Mouse (Mus musculus) ES-Bruce4 (cell line): ENCODE measurements at regions not wholly inside any gene's neighbourhood (a gene's known extent, or its start where the extent isn't known, plus 50 kb on each side); places are given as distances from the start of the nearest gene placed in this dataset.

Experiments used
- CTCF ChIP-seq: IDR thresholded peaks from one replicate; pipeline ENCODE4 v1.8.1; 2011; ENCODE audit warnings: low read depth, low read length
- EP300 ChIP-seq: IDR thresholded peaks from 2 replicates; pipeline ENCODE4 v1.6.1; 2011; ENCODE audit warnings: low read depth, low read length; ENCODE audit not compliant: insufficient read depth
- POLR2A ChIP-seq: IDR thresholded peaks from one replicate; pipeline ENCODE4 v1.8.1; 2011; ENCODE audit warnings: low read length; ENCODE audit not compliant: insufficient read depth

DNA sequence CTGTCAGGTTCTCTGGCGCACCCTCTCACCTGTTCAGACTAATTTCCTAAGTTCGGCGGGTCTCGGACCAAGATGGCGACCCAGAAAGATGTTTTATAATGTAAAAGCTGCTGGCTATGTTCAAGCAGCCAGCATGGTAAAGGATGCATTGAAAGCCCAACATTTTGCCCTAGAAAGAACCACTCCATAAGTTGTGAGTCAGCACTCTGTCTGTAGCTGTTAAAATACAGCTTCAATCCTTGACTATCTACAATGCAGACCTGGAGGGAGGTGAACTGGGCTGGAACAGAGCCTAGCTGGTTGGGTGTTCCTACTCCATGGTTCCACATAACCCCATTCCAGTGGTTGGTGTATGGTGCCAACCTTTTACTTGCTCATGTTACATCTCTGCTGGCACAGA, 61.9 kb upstream of the Myo3a start:
- TF ChIP-seq CTCF (no peak), POLR2A (no peak), EP300 (no peak)
